Mouse (Mus musculus): ENCODE data around the gene Hoxd3.

The Hoxd3 gene

DNA sequence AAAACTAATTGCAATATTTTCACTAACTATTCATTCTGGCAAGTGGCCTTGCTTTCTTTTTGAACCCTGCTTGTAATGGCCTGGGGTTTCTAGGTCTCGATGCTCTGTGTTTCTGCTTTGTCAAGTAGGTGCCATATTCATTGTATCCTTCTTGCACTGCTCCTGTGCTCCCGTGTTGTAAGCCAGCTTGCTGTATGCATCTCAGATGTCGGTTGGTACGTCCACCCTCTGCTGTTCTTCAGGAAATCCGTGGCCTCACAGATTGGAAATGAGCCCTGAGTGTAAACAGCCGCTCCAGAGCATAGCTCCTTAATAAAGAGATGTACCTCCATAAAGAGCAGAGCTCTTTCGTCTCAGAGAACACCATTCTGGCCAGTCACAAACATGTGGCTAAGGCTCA lies 4.1 kb upstream of the Hoxd3 start:
- DNase-seq: no peak

DNA sequence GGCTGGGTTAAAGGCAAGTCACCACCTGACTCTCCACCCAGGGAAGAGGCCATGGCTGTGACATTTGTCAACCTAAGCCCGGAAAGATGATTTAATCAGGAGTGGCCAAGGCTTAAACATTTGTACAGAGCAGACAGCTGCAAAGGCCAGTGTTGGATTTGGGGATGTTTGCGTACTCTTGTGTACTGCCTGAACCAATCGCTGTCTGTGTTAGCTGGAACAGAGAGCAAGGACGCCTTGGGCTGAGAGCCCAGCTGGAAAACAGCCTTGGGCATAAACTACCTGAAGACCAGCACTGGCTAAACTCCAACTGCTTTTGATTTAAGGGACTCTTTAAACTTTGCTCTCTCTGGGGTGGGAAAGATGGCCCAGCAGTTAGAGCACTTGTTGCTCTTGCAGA lies 3.1 kb upstream of the Hoxd3 start:
- DNase-seq: no peak

DNA sequence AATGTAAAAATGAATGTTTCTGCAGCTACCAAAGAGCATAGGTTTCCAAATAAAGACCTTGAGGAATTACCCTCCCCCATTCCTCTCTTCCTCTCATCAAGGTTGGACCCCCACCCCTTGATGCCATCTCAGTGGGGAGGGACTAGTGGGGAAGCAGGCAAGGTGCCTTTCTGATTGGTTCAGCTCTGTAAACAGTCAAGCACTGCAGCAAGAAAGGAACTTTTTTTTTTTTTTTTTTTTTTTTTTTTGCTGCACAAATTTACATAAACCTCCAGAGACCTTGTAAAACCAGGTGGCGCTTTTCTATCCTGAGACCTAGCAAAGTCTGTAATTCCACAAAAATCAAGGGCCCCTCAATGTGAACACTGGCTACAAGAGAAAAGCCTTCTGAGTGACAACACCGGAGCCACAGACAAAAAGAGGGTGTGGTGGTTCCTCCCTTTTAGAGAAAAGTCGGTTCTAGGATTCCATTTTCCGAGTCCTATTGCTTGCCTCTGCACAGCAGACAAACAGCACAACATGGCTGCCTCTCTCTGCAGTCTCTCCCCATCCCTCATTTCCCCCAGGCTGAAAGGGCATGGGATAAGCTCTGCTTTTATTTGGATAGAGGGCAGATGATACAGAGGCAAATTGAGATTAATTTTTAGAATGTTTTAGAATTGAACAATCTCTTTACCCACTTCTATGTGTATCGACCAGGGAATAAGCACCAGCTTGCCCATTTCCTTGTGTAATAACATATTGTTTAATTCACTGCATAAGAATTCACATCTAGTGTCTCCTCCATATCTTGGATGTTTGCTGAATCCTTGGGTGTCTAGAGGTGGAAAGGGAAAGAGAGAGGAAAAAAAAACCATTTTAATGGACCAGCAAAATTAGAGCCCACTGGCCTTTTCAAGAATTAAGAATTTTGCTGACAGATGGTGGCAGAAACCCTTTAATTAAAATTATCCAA lies 2.0 kb upstream of the Hoxd3 start:
- no peak for DNase-seq

- no peak for DNase-seq
Measured at GRCm38 (mm10) chr2:74710929-74711543, 691 bp upstream of the Hoxd3 start.

- DNase-seq: no peak
Measured at GRCm38 (mm10) chr2:74713239-74714150, 1.8 kb downstream of the Hoxd3 start.

GRCm38 (mm10) chr2:74714156-74714789 lies 2.5 kb downstream of the Hoxd3 start:
- DNase-seq: no peak

DNA sequence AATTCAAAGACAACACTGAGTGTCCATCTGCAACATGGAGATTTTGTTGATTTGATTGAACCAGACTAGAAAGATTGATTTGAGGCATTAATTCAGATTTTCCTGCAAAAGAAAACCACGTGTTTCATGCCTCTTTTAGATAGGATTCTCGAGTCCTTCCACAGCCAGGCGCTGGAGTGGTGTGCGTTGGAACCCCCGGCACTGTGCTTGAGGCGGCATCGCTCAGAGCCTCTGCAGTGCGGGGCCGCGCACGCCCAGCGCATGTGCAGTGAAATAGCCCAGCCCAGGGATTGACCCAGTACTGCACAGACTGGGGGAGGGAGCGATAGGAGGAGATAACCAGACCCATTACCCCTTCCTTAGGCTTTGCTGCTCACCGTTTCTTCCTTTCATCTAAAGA lies 3.2 kb downstream of the Hoxd3 start:
- DNase-seq: no peak

GRCm38 (mm10) chr2:74715504-74716241 lies 3.9 kb downstream of the Hoxd3 start:
- peak; percentile 54 to 56 for DNase-seq

GRCm38 (mm10) chr2:74720384-74720783 lies 8.7 kb downstream of the Hoxd3 start:
- no peak for DNase-seq

- no peak for DNase-seq
Measured at GRCm38 (mm10) chr2:74720955-74721491, 9.3 kb downstream of the Hoxd3 start.

DNA sequence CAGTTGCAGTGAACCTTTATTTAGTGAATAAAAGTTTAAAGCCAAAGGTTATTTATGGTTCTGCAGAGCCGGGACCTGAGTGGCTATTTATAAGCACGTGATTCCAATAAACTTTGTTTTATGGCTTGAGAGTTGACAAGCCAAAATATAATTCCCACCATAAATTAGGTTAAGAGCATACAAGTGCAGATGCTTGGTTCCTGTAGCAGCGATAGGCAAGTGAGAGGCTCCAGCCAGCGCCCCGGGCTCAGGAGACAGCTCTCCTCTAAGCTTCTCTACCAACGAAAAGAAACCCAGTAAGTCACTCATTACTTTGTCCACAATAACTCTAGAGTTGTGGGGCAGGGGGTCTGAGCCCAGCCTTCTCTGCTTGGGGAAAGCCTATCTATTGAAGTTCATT lies 10.2 kb downstream of the Hoxd3 start:
- no peak for DNase-seq

GRCm38 (mm10) chr2:74722949-74723348 lies 11.2 kb downstream of the Hoxd3 start:
- DNase-seq: no peak

DNA sequence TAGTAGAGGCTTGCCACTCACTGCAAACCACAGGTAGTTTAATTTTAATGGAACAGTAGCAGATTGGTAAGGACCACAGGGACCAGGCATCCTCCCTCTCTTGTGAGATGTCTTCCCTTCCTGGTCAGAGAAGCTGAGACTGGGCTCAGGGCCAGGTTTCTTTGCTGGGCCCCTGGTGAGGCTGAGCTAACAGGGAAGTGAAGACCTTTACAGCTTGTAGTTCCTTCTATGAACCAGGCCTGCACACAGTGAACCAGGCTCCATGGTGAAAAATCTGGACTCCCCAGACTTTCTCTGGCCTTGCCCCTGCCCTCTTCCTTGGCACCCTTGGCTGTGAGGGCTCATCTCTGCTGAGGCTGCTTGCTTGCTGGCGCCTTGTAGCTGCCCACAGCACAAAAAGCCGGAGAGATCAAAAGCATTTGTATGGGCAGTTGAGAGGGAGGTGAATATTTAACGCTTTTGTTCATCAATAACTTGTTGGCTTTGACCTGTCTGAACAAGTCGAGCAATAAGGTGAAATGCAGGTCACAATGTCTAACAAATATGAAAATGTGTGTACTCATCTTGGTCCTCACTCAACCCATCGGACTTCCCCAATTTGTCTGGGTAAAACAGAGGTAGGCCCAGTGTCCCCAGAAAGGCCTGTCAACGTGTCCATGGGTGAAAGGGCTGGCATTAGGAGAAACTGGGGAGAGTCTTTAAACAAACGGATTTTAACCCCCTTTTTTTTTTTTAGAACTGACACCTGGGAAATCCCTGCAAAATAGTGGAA lies 12.7 kb downstream of the Hoxd3 start:
- DNase-seq: no peak

- DNase-seq: no peak
Measured at GRCm38 (mm10) chr2:74725171-74725570, 13.4 kb downstream of the Hoxd3 start.

DNA sequence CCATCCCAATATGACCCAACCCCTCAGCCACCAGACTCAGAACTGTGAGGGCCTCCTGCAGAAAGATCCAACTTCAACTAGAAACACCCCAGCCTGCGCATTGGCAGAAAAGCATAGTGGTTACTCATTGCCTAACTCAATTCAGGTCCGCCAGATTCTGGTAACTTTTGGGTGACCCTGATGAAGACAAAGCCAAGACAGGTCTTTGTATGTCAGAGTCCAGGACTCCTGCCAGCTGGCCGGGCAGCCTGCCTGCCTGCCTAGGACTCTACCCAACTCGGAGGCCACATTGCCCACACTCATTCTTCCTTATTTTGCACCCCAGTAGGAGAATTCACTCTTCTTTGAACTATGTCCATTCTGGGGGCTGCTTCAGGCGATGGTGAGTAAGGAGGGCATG lies 14.8 kb downstream of the Hoxd3 start, which contains the start of gene Gm28230:
TSS of gene Gm28230 (plus strand) at position 178 of the 400 bp plus-strand sequence.
- DNase-seq: no peak

DNA sequence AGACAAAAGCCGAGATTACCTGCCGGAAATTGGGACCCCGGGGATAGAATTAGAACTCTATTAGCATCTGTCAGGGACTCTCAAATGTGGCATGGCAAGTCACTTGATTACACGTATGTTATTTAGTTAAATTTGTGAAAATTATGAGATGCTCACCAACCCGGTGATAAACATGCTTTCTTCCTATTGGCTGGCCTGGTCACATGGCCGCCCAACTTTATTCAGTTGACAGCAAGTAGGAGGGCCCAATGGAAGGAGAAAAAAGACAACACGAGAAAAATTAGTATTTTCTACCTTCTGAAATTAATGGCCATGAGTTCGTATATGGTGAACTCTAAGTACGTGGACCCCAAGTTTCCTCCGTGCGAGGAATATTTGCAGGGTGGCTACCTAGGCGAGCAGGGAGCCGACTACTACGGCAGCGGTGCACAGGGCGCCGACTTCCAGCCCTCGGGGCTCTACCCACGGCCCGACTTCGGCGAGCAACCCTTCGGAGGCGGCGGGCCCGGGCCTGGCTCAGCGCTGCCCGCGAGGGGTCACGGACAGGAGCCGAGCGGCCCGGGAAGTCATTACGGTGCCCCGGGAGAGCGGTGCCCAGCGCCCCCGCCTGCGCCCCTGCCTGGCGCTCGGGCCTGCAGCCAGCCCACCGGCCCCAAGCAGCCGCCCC lies 15.4 kb downstream of the Hoxd3 start:
- no peak for DNase-seq

DNA sequence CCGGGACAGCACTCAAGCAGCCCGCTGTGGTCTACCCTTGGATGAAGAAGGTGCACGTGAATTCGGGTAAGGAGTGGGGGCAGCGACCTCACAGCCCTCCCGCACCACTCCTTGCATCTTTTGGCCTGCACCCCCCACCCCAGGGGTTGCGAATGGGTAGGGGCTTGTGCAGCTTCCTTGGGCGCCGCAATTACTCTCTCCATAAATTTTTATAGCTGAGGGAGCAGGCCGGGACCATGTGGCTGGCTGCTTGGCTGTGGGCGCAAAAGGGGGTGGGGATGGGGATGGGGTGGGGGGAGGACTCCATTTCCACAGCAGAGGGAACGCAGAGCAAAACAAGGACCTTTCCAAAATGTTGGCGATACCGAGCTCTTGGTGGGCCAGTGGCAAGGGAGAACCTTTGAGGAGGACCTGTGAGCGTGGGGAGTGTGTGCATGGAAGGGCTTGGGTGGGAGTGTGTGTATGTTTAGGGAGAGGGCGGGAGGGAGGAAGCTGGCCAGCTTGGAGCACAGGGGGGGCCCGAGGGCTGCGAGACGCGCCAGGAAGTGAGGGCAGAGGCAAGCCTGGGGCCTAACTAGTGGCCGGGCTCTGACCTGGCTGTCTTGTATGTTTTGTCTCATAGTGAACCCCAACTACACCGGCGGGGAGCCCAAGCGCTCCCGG lies 16.0 kb downstream of the Hoxd3 start:
- DNase-seq: no peak

DNA sequence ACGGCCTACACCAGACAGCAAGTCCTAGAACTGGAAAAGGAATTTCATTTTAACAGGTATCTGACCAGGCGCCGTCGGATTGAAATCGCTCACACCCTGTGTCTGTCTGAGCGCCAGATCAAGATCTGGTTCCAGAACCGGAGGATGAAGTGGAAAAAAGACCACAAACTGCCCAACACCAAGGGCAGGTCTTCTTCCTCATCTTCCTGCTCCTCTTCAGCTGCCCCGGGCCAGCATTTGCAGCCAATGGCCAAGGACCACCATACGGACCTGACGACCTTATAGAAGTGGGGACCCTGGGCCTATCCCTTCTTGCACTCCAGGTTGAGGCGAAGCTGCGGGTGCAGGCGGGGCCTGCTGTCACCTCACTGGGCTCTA lies 16.6 kb downstream of the Hoxd3 start:
- DNase-seq: no peak

GRCm38 (mm10) chr2:74730331-74730730 lies 18.6 kb downstream of the Hoxd3 start:
- no peak for DNase-seq

- DNase-seq: no peak
Measured at GRCm38 (mm10) chr2:74731055-74731454, 19.3 kb downstream of the Hoxd3 start.

All from cerebellum, postnatal 36 days (tissue).